Mouse (Mus musculus) embryo, embryonic 11.5 days (tissue): ENCODE data around the gene Pld1.

Experiments
- DNase-seq: peaks from one replicate; pipeline ENCODE4 v3.0.0-alpha.2; 2012; ENCODE audit warnings: low read depth, low spot score

Gene Pld1

GRCm38 (mm10) chr3:28047599-28047998 is 109.1 kb downstream of the Pld1 start:
- DNase-seq: no peak

DNA sequence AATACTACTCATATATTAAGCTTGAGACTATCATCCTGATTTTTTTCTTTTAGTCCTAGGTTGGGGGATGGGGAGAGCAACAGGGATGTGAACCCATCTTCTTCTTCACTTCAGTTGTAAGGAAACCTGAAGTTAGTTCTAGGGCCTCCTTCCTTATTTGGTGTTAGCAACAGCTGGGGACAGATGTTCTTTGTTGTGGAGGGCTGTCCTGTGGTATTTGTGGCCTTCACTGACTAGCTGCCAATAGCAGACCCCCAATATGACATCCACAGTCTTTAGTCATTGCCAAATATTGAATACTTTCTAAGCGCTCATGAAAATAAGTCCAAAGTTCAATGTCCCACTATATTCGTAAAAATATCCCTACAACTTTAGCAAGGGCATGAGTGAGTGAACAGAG is 111.0 kb downstream of the Pld1 start:
- no peak for DNase-seq

DNA sequence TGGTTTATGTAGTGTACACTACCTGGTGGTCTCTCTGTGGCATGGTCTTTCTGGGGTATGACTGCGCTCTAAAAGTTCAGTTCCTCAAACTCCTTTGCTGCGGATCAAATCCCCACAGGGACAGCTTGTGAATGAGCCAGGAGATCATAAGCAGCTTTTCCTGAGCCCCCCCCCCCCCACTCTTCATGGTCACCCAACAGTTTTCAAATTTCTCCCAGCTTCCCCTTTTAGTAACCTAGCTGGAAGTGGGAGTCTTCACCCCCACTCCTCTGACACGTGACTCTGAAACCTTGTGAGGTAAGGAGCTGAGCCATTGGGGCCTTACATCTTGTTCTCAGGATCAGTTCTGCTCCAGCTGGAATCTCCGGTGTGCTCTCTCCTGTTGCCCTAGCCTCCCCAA is 114.6 kb downstream of the Pld1 start:
- no peak for DNase-seq

DNA sequence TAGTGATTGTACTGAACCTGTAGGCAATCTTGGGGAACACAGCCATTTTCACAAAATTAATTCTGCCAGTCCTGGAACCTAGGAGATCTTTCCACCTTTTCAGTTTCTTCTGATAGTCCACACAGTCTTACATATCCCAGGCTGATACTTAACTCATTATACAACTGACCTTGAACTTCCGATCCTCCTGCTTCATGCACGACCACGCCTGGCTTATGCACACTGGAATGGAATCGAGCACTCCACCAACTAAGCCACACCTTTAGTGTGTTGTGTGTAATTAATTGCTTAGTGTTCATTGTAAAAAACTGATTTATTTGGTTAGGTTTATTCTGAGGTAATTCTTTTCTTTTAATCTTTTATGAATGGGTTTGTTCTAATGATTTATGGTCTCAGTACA is 122.2 kb downstream of the Pld1 start:
- no peak for DNase-seq

- no peak for DNase-seq
Observed at GRCm38 (mm10) chr3:28061155-28061554, 122.7 kb downstream of the Pld1 start.

DNA sequence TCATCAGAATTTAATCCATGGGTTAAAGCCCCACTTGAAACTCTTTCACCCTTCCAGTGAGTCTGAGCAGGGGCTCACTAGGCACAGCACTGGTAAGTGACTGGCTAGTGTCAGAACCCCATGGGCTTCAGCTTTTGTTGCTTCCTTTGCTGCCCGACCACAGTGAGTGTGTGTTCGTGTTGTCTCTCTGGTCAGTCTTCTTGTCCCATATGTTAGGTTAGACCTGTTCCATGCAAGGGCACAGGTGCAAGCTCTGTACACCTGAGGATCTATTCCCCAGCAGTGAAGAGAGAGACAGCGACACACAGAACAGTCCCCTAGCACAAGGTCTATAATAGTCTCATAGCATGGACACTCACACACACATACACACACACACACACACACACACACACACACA is 140.7 kb downstream of the Pld1 start:
- DNase-seq: no peak

- no peak for DNase-seq
Observed at GRCm38 (mm10) chr3:28080116-28080515, 141.6 kb downstream of the Pld1 start.

- no peak for DNase-seq
Observed at GRCm38 (mm10) chr3:28081012-28081411, 142.5 kb downstream of the Pld1 start.

DNA sequence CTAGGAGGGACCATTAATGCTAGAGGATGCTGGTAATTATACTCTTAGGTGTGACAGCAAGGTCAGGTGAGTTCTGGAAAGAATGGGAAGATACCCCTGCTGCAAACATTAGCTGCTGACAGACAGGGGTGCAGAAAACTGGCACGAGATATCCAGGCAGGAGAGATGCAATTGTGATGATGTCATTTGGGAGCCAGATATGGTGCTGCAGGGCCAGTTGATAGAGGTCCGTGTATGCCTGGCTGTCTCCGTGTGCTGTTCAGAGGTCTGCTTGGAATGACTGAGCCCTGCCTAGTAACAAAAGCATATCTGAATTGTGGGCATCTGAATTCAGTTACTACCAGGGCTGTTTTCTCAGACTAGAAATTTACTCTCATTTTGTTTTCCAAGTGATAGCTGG is 144.7 kb downstream of the Pld1 start:
- DNase-seq: no peak

GRCm38 (mm10) chr3:28084281-28084680 is 145.8 kb downstream of the Pld1 start:
- DNase-seq: no peak

GRCm38 (mm10) chr3:28091296-28091695 is 152.8 kb downstream of the Pld1 start:
- no peak for DNase-seq

DNA sequence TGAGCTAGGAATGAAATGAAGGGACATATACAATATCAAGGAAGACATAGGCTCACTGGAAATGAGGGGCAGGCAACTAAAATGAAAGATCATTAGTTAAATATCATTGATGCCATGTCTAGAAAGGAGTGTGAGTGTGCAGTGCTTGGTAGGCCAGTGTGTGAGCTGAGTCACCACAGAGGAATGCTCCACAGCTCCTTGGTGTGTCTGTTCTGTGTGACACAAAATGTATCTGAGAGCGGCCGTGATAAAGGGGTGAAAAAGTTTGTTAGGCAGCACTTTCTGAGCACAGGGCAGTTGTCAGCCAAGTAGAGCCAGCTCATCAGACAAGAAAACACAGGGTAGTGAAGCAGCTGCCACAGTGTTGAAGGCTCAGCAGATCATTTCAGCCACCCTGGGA is 153.2 kb downstream of the Pld1 start:
- no peak for DNase-seq

DNA sequence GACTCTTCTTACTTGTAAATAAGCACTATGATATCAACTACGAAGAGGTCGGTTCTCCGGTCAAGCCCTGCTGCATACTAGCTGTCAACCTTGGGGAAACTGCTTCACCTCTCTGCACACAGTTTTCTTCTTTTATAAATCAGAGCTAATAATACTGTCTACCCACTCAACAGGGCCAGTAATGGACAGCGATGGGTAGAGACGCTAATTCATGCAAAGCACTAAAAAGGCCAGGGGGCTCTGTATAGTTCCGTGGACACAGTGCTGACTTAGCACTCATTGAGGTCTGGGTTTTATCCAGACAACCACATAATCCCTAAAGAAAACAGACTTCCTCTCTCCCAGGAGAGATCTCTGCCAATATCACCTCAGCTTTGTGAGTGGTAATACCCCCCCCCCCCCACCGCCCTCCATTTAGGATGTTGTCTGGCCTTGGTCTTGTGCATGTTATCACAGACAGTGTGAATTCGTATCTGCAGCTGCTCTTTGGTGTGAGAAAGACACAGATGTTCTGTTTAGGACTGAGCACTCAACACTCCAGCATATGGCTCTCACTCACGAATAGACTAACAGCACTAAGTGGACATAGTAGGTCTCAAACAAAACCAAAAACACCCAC is 155.3 kb downstream of the Pld1 start:
- DNase-seq: no peak

GRCm38 (mm10) chr3:28095451-28095850 is 157.0 kb downstream of the Pld1 start:
- DNase-seq: no peak

DNA sequence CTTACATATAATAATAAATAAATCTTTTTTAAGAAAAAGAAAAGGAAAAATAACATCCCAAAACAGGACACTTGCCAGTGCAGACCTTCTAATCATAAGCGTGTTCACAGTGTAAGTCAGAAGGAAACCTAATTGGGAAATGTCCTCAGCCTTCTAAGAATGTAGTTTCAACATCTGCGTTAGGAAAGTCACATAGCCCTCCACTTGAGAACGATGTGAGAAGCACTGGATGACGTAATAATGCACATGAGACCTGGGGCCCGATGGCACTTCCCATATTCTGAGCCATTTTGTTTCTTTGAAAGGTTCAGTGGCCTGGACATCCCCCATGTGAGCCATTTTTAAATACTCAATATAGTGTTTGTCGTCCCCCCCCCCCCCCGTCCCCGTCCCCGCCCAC is 160.7 kb downstream of the Pld1 start:
- DNase-seq: no peak

GRCm38 (mm10) chr3:28104992-28105391 is 166.5 kb downstream of the Pld1 start:
- DNase-seq: no peak

DNA sequence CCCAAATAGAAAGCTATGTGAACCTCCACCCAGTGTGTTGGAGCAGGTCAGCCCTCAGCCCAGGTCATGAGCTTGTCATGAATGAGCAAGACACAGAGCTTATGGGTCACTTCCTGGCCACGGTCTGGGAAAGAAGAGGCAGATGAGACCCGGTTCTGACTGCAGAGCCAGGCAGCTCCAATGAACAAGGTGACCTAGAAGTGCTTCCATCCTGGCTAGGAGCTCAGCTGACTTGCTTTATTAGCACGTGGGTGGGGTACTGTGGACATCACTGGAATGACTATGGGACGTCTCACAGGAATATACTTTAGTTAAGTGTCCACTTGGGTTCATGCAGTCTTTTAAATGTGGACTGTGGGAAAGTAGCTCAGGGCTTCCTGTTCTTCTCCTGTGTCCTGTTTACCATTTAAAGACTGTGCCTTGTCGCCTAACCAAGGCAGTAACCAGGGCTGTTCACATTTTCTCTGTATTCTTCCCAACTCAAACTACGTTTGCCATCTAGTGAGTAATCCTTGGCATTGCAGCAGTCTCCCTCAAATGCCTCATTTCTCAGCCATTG is 169.0 kb downstream of the Pld1 start:
- peak; percentile 29 for DNase-seq

DNA sequence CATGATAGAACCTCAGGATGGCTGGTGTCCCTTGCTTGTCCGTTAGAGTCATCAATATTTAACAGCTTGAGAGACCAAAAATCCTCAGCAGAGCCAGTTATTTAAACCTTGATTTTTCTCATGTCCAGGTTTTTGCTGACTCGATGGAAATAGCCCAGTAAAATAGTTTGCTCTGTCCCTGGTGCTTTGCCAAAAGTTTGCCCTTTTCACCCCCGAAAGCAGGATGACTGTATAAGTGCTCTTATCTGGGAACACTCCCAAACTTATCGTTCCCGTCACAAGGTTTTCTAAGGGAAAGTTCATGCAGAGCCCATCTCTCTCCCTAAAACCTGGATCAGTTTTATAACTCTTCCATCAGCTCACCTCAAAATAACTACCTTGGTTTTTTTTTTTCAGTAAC is 173.0 kb downstream of the Pld1 start:
- no peak for DNase-seq

GRCm38 (mm10) chr3:28113881-28114280 is 175.4 kb downstream of the Pld1 start:
- DNase-seq: no peak

- no peak for DNase-seq
Observed at GRCm38 (mm10) chr3:28141716-28142115, 203.2 kb downstream of the Pld1 start.

DNA sequence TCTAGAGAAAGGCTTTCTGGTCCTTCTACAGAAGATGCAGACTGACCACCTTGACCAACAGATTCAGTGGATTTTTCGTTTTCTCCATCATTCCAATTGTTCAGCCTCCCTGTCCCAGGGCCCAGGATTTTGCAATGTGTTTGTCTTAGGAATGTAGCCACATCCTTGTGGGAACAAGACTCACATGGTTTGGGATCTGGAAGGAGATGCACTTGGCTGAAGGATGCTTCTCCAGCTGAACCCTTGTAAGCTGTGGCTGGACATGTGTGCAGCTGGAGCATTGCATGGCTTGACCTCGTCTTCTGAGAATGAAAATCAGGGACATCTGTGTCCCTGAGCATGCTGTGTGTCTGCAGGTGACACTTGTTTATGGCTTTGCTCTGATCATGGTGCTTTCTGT is 203.6 kb downstream of the Pld1 start:
- DNase-seq: no peak

DNA sequence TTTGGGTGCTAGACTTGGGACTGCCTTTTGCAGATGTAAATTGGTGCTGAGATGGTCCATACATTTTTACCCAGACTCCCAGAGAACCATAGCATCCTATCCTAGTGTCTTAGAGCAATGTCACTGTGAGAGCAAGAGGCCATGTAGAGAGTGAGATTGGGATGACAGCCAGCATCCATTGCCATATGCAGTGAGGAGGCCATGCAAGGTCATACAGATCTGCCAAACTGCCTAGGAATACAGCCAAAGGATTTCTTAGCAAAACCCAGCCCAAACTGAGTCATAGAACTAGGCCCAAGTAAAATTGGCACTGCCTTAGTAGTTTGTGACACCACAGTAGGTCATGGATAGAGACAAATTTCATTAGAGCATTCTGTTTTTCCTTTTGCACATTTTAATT is 206.2 kb downstream of the Pld1 start:
- DNase-seq: no peak

DNA sequence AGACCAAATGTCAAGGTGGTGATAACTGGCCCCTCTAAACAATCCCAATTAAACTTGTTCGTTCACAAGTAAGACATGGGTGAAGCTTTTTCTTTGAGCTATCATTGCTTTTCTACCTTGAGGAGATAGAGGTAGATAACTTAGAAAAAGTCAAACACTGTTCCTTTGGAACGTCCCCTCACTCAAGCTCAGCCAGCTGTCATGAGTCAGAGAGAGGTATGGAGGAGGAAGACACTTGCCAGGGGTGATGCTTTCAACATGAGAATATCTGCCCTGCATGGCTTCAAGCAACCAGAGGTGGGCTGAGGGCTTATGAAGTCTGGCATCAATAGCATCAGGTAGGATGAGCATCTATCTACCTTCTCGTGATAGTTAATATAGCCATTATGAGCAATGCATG is 207.0 kb downstream of the Pld1 start:
- DNase-seq: no peak

DNA sequence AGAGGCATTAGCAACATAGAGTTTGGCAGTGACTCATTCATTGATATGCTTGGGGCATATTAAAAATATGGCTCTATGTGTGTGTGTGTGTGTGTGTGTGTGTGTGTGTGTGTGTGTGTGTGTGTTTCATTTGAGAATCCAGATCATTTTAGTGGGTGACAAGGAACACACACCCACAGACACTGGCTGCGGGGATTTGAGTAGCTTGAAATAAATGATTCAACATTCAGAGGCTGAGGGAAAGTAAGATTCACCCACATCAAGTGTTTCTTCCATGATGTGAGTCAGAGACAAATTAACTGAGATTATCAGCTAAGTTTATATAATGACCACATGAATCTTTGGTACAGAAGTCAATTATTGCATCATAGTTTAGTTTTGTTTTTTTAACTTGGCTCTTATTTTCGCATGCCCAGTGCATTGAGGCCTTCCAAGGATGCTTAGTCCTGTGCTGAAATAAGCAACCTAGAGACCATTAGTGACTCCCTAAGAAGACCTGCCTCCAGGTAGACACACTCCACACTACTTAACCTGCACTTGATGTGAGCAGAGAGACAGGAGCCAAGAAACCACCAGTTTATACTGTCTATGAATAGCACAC is 211.3 kb downstream of the Pld1 start:
- DNase-seq: no peak
